Mouse (Mus musculus): ENCODE measurements around the gene Sirt6.

DNA sequence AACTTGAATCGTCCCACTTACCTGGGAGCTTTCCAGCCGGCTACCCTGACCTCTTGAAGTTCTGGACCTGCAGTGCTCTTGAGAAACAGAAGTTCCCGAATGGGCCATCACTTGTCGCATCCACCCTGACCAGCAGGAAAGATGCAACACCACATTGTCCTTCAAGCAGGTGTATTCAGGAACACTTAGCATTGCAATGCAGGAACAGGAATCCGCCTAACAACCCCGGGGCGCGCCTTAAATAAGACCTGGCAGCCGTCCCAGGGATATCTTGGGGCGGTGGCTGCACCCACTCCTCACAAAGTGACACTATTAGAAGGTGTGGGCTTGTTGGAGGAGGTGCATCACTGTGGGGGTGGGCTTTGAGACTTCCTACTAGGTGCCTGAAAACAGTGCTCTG, 27.6 kb upstream of the Sirt6 start:
- TF ChIP-seq POLR2A (IDR thresholded peaks at IDR 0.05; ENCODE audit: control insufficient read depth, extremely low read depth, insufficient read depth, low read length, poor library complexity): no peak
- TF ChIP-seq CTCF (IDR thresholded peaks at IDR 0.05; ENCODE audit: borderline replicate concordance, control insufficient read depth, extremely low read depth, insufficient read depth, low read length, poor library complexity): no peak

Measured in thymus, adult 2 months (tissue).